Mouse (Mus musculus): ENCODE measurements around the gene Drg1. TPM values are rescaled to one million over a fixed set of nuclear protein-coding genes. Genes with fewer than 3 reads are reported as not detected.
"Not testable (repeated sequence)": the region's sequence is repeated elsewhere in the genome, so short reads cannot be mapped to it uniquely, and the experiment has no call there.

Drg1 gene
- polyA plus RNA-seq, 1 experiment from 2014 or later = 177 TPM

DNA sequence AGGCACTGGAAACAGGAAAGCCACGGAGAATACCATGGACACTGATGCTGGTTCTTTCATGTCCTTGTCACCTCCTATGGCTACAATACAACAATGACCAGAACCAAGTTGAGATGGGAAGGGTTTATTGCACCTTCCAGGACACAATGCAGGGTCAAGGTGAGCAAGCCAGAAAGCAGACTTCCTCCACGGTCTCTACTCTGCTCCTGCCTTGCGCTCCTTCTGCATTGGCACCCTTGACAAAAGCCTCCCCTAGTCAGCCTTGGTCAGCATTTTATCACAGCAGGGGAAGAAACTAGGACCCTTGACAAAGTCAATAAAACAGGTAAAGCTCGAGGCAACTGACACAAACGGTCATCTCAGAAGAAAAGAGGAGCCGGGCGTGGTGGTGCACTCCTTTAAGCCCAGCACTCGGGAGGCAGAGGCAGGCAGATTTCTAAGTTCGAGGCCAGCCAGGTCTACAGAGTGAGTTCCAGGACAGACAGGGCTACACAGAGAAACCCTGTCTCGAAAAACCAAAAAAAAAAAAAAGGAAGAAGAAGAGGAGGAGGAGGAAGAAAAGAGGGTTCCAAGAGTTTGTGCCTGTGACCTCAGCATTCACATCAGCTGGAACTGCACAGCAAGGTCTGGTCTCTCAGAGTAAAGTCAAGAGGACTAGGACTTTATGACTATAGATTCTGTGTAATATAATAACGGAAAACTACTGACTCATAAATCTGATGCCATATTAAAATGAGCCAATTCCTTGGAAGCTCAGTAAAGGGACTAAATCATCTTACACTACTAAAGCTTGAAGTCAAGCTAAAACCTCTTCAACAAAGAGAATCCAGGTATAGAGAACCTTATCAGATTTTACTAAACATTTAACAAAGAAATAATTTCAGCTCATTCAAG, 92.5 kb downstream of the Drg1 start:
- not testable (repeated sequence) for H3K27me3 ChIP-seq (replicated peaks; ENCODE audit: control insufficient read depth, insufficient read depth, low read length); H3K4me3 ChIP-seq (ENCODE audit: low read depth, low read length); H3K9me3 ChIP-seq (ENCODE audit: control insufficient read depth, low read length); H3K4me1 ChIP-seq (ENCODE audit: control insufficient read depth, insufficient read depth, low read length); H3K4me2 ChIP-seq (ENCODE audit: low read depth, low read length); H3K27ac ChIP-seq (replicated peaks; ENCODE audit: low read depth, low read length); DNase-seq (ENCODE audit: low spot score); H3K9ac ChIP-seq (ENCODE audit: low read depth, low read length); H3K36me3 ChIP-seq (ENCODE audit: control insufficient read depth, insufficient read depth, low read length)
- ATAC-seq (ENCODE audit: low read depth) = peak; percentile 51; the same call in 1 of the 2 replicates
- 81% methylated on average over 11 of the region's 11 CpGs for WGBS

DNA sequence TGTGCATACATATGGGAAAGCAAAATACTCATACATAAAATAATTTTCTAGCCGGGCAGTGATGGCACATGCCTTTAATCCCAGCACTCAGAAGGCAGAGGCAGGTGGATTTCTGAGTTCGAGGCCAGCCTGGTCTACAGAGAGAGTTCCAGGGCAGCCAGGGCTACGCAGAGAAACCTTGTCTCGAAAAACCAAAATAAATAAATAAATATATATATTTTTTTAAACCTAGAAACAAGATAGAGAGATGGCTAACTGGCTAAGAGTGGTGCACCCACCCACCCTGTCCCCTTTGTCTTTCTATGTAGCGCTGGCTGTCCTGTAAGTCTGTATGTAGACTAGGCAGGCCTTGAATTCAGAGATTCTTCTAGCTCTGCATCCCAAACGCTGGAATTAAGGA, 93.7 kb downstream of the Drg1 start:
- not testable (repeated sequence) for H3K27ac ChIP-seq (replicated peaks; ENCODE audit: low read depth, low read length); ATAC-seq (ENCODE audit: low read depth)
- WGBS = 43% methylated on average over 3 of the region's 6 CpGs

DNA sequence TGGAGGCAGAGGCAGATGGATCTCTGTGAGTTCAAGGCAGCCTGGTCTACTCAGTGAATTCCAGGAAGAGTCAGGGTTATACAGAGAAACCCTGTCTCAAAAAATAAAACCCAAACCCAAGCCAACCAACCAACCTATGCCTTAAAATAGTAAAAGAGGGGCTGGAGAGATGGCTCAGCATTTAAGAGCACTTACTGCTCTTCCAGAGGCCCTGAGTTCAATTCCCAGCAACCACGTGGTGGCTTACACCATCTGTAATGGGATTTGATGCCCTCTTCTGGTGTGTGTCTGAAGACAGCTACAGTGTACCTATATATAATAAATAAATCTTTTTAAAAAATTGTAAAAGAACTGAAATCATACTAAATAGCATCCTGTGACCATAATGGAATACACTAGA, 94.3 kb downstream of the Drg1 start:
- not testable (repeated sequence) for H3K4me3 ChIP-seq (ENCODE audit: low read depth, low read length); H3K27ac ChIP-seq (replicated peaks; ENCODE audit: low read depth, low read length); H3K4me2 ChIP-seq (ENCODE audit: low read depth, low read length); H3K36me3 ChIP-seq (ENCODE audit: control insufficient read depth, insufficient read depth, low read length); H3K4me1 ChIP-seq (ENCODE audit: control insufficient read depth, insufficient read depth, low read length); H3K27me3 ChIP-seq (replicated peaks; ENCODE audit: control insufficient read depth, insufficient read depth, low read length); DNase-seq (ENCODE audit: low spot score); H3K9me3 ChIP-seq (ENCODE audit: control insufficient read depth, low read length); ATAC-seq (ENCODE audit: low read depth); H3K9ac ChIP-seq (ENCODE audit: low read depth, low read length)
- WGBS = 69% methylated on average over 1 of the region's 1 CpGs

More for the DNA sequence above, 93.7 kb downstream of the Drg1 start:
- not testable (repeated sequence) for H3K9ac ChIP-seq (ENCODE audit: low read depth, low read length); H3K36me3 ChIP-seq (ENCODE audit: control insufficient read depth, insufficient read depth, low read length); H3K27me3 ChIP-seq (replicated peaks; ENCODE audit: control insufficient read depth, insufficient read depth, low read length); H3K4me1 ChIP-seq (ENCODE audit: control insufficient read depth, insufficient read depth, low read length); DNase-seq (ENCODE audit: low spot score); H3K4me2 ChIP-seq (ENCODE audit: low read depth, low read length); H3K4me3 ChIP-seq (ENCODE audit: low read depth, low read length); H3K9me3 ChIP-seq (ENCODE audit: control insufficient read depth, low read length)

DNA sequence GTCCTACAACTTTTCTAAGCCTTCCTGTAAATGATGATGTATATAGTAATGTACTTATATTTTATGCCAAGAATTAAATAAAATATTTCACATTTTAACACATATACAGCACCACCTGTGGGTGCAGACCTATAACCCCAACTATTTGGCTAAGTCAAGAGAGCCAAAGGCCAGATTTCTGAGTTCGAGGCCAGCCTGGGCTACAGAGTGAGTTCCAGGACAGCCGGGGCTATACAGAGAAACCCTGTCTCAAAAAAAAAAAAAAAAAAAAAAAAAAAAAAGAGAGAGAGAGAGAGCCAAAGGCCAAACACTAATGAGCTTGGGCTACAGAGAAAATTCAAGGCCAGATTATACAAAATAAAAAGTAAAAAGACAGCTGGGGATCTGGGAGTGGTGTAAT, 97.2 kb downstream of the Drg1 start:
- WGBS = 72% methylated on average over 2 of the region's 2 CpGs
- DNase-seq (ENCODE audit: low spot score) = not testable (repeated sequence)

DNA sequence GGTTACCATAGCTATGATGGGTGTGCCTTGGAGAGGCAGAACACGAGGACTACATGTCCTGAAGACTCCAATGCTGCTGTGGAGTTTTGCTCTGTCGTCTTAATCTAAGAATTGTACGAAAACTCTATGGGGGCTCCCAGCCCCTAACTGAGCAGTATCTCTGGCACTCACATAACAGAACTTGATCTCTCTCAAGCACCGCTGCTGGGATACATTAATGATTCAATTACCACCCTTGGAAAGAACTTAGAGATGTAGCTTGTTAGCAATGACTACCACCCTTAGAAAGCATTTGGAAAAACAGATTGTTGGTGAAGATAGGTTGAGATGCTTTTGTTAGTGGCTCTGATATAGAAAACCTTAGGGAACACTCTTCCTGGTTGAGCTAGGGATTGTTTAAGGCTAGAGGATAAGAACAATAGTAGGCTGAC, 98.6 kb downstream of the Drg1 start:
- not testable (repeated sequence) for H3K27ac ChIP-seq (replicated peaks; ENCODE audit: low read depth, low read length); H3K4me2 ChIP-seq (ENCODE audit: low read depth, low read length); H3K36me3 ChIP-seq (ENCODE audit: control insufficient read depth, insufficient read depth, low read length); ATAC-seq (ENCODE audit: low read depth); H3K4me1 ChIP-seq (ENCODE audit: control insufficient read depth, insufficient read depth, low read length); H3K27me3 ChIP-seq (replicated peaks; ENCODE audit: control insufficient read depth, insufficient read depth, low read length); H3K4me3 ChIP-seq (ENCODE audit: low read depth, low read length); H3K9ac ChIP-seq (ENCODE audit: low read depth, low read length); DNase-seq (ENCODE audit: low spot score)
- peaks cover 11% of the 10 kb centered on the region for H3K9me3 ChIP-seq (ENCODE audit: control insufficient read depth, low read length)
- WGBS = 58% methylated on average over 4 of the region's 4 CpGs

More for the DNA sequence above, 97.2 kb downstream of the Drg1 start:
- not testable (repeated sequence) for H3K36me3 ChIP-seq (ENCODE audit: control insufficient read depth, insufficient read depth, low read length); ATAC-seq (ENCODE audit: low read depth); H3K4me1 ChIP-seq (ENCODE audit: control insufficient read depth, insufficient read depth, low read length); H3K27ac ChIP-seq (replicated peaks; ENCODE audit: low read depth, low read length); H3K9ac ChIP-seq (ENCODE audit: low read depth, low read length); H3K4me3 ChIP-seq (ENCODE audit: low read depth, low read length); H3K9me3 ChIP-seq (ENCODE audit: control insufficient read depth, low read length); H3K4me2 ChIP-seq (ENCODE audit: low read depth, low read length); H3K27me3 ChIP-seq (replicated peaks; ENCODE audit: control insufficient read depth, insufficient read depth, low read length)

DNA sequence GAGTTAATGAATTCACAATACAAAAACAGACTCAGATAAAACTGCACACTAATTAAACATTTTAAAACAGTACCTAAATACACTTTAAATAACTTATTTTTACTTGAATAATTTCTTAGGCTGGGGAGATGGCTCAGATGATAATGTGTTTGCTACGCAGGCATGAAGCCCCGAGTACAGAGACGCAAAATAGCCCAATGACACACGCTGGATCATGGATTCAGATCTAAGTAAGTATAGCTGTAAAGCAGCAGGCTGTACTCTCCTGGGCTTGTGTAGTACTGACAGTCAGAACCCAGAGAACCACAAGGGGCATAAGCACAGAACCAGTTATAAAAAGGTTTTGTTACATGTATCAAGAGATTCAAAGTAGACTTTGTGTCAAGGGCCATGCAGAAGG, 99.1 kb downstream of the Drg1 start:
- not testable (repeated sequence) for DNase-seq (ENCODE audit: low spot score); H3K4me2 ChIP-seq (ENCODE audit: low read depth, low read length); H3K27me3 ChIP-seq (replicated peaks; ENCODE audit: control insufficient read depth, insufficient read depth, low read length); H3K9ac ChIP-seq (ENCODE audit: low read depth, low read length); H3K27ac ChIP-seq (replicated peaks; ENCODE audit: low read depth, low read length); ATAC-seq (ENCODE audit: low read depth); H3K4me1 ChIP-seq (ENCODE audit: control insufficient read depth, insufficient read depth, low read length); H3K4me3 ChIP-seq (ENCODE audit: low read depth, low read length); H3K36me3 ChIP-seq (ENCODE audit: control insufficient read depth, insufficient read depth, low read length)
- peaks cover 15% of the 10 kb centered on the region for H3K9me3 ChIP-seq (ENCODE audit: control insufficient read depth, low read length)
- 91% methylated on average over 4 of the region's 4 CpGs for WGBS

DNA sequence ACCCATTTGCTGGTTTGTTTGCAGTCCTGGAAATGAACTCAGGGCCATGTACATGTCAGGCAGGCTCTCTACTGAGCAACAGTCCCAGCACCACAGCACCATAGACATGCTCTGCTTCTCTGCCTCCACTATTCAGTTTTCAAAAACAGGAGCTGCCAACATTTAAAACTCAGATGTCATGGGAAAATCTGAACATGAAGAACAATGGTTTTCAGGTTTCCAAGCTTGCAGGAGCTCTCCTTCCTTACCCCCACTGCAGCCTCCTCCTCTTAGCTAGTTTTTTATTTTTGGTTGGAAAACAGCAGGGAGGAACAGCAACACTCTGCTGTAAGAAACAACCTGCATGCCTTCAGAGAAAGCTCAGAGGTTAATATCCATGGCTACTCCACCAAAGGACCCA, 99.9 kb downstream of the Drg1 start:
- not testable (repeated sequence) for H3K36me3 ChIP-seq (ENCODE audit: control insufficient read depth, insufficient read depth, low read length); H3K4me3 ChIP-seq (ENCODE audit: low read depth, low read length); H3K4me1 ChIP-seq (ENCODE audit: control insufficient read depth, insufficient read depth, low read length); DNase-seq (ENCODE audit: low spot score); ATAC-seq (ENCODE audit: low read depth); H3K4me2 ChIP-seq (ENCODE audit: low read depth, low read length); H3K9ac ChIP-seq (ENCODE audit: low read depth, low read length); H3K27ac ChIP-seq (replicated peaks; ENCODE audit: low read depth, low read length); H3K27me3 ChIP-seq (replicated peaks; ENCODE audit: control insufficient read depth, insufficient read depth, low read length)
- peaks cover 15% of the 10 kb centered on the region for H3K9me3 ChIP-seq (ENCODE audit: control insufficient read depth, low read length)

DNA sequence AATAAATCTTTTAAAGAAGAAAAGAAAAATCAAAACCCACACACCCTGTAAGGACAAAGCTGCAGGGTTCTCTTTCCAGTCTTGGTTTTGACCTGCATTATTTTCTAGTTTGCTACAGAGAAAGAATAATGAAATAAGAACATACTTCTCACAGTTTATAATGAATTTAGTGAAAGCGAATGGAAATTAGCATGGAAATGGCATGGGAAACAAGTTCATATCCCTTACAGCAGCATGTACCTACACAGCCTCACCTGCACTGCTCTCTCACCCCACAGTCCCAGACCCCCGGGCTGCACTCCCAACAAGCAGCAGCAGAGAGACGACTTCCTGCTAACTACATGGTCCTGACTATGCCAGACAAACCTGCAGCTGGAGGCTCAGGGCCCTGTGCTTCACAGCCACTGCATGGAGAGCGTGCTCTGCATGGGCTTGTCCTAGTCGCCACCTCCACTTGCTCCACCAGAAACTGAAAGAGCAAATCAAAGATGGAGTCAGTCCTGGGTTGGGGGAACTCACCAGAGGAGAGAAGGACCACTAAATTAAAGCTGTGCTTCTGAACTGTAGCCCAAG, 100.9 kb downstream of the Drg1 start:
- not testable (repeated sequence) for H3K9ac ChIP-seq (ENCODE audit: low read depth, low read length); H3K4me1 ChIP-seq (ENCODE audit: control insufficient read depth, insufficient read depth, low read length); H3K36me3 ChIP-seq (ENCODE audit: control insufficient read depth, insufficient read depth, low read length); H3K4me3 ChIP-seq (ENCODE audit: low read depth, low read length); DNase-seq (ENCODE audit: low spot score); H3K27me3 ChIP-seq (replicated peaks; ENCODE audit: control insufficient read depth, insufficient read depth, low read length); H3K27ac ChIP-seq (replicated peaks; ENCODE audit: low read depth, low read length); H3K4me2 ChIP-seq (ENCODE audit: low read depth, low read length)
- 81% methylated on average over 3 of the region's 5 CpGs for WGBS
- peaks cover 15% of the 10 kb centered on the region for H3K9me3 ChIP-seq (ENCODE audit: control insufficient read depth, low read length)
- peak; percentile 45 for ATAC-seq (ENCODE audit: low read depth)

Measured in embryonic facial prominence, embryonic 14.5 days (tissue).